Mouse (Mus musculus) bone marrow, adult 2 months (tissue): ENCODE measurements around the gene Jph2. TPM values are rescaled to one million over a fixed set of nuclear protein-coding genes. Genes with fewer than 3 reads are reported as not detected.

Source experiments
- H3K27ac ChIP-seq: fragments of 200-500 bp; 2 replicates; pipeline ENCODE4 v1.5.1; 2012; ENCODE audit warnings: low read depth, mild to moderate bottlenecking, control low read depth, inconsistent platforms, low read length; ENCODE audit not compliant: control insufficient read depth, poor library complexity, insufficient read depth
- H3K4me1 ChIP-seq: fragments of 200-500 bp; 2 replicates; pipeline ENCODE4 v1.6.1; 2011; ENCODE audit warnings: low read length; ENCODE audit not compliant: control insufficient read depth, insufficient read depth
- H3K4me3 ChIP-seq: fragments of 200-500 bp; replicated peaks from 2 replicates; pipeline ENCODE3; 2011; ENCODE audit warnings: mild to moderate bottlenecking, low read depth, low read length, control low read depth; ENCODE audit not compliant: control insufficient read depth
- CTCF ChIP-seq: fragments of 200-500 bp; IDR thresholded peaks from 2 replicates; pipeline ENCODE4 v1.5.1; 2011; ENCODE audit warnings: low read length, control low read depth; ENCODE audit not compliant: control insufficient read depth, insufficient read depth
- POLR2A ChIP-seq: fragments of 200-500 bp; IDR thresholded peaks from 2 replicates; pipeline ENCODE4 v1.6.1; 2011; ENCODE audit warnings: low read depth, mild to moderate bottlenecking, control low read depth, low read length, borderline replicate concordance; ENCODE audit not compliant: control insufficient read depth
- WGBS: fragments of 180-500 bp; shearing (Covaris S2); methylation state at CpG from one replicate; pipeline ENCODE4 v1.1.7; 2018; 5-methylcytosine and 5-hydroxymethylcytosine counted together
- polyA plus RNA-seq: library from polyadenylated mRNA; stranded (reverse); fragments of >200 nt; gene quantifications from 2 replicates; pipeline ENCODE4 v1.2.4, GENCODE M21; 2011; ENCODE audit warnings: low replicate concordance; ENCODE audit not compliant: missing spikeins, insufficient read depth, insufficient read length

The Jph2 gene
- polyA plus RNA-seq = 0.23 TPM in 1 of 2 replicates, not detected in the other

GRCm38 (mm10) chr2:163397905-163398304 is at the start of gene Jph2:
Jph2 (minus strand) TSS chr2:163397993.
- no peak for TF ChIP-seq CTCF
- TF ChIP-seq POLR2A = no peak
- 43% methylated on average over 10 of the region's 10 CpGs for WGBS
- H3K4me3 ChIP-seq = no peak within 1 kb of the TSS
- H3K4me1 ChIP-seq = no peaks in the 10 kb centered on the region
- H3K27ac ChIP-seq = no peak within 1 kb of the TSS

GRCm38 (mm10) chr2:163447375-163447774 is 49.6 kb upstream of the Jph2 start:
- 76% methylated on average over 12 of the region's 12 CpGs for WGBS
- TF ChIP-seq POLR2A (no peak), CTCF (no peak)
- Histone ChIP-seq H3K27ac (no peak overlapping the region), H3K4me3 (no peak overlapping the region), H3K4me1 (no peaks in the 10 kb centered on the region)

GRCm38 (mm10) chr2:163444017-163444416 is 46.2 kb upstream of the Jph2 start:
- Histone ChIP-seq H3K4me1 (no peaks in the 10 kb centered on the region), H3K4me3 (no peak overlapping the region), H3K27ac (no peak overlapping the region)
- WGBS = 57% methylated on average over 7 of the region's 7 CpGs
- no peak for TF ChIP-seq POLR2A

GRCm38 (mm10) chr2:163443543-163443942 is 45.8 kb upstream of the Jph2 start:
- Histone ChIP-seq H3K27ac (no peak overlapping the region), H3K4me1 (no peaks in the 10 kb centered on the region), H3K4me3 (no peak overlapping the region)
- TF ChIP-seq CTCF = no peak
- TF ChIP-seq POLR2A = no peak
- 53% methylated on average over 6 of the region's 6 CpGs for WGBS

- WGBS = 46% methylated on average over 1 of the region's 1 CpGs
- Histone ChIP-seq H3K4me1 (no peaks in the 10 kb centered on the region), H3K27ac (no peak overlapping the region), H3K4me3 (no peak overlapping the region)
- no peak for TF ChIP-seq POLR2A
- TF ChIP-seq CTCF = no peak
Measured at GRCm38 (mm10) chr2:163439488-163439887, 41.7 kb upstream of the Jph2 start.

GRCm38 (mm10) chr2:163438619-163439451 is 41.0 kb upstream of the Jph2 start:
- no peaks in the 10 kb centered on the region for H3K4me1 ChIP-seq
- H3K4me3 ChIP-seq = no peak overlapping the region
- TF ChIP-seq POLR2A = no peak
- TF ChIP-seq CTCF = no peak
- no peak overlapping the region for H3K27ac ChIP-seq
- WGBS = 4% methylated on average over 30 of the region's 30 CpGs

- TF ChIP-seq CTCF = no peak
- no peak for TF ChIP-seq POLR2A
- Histone ChIP-seq H3K4me1 (no peaks in the 10 kb centered on the region), H3K4me3 (no peak within 1 kb of the TSS), H3K27ac (no peak within 1 kb of the TSS)
- 4% methylated on average over 18 of the region's 18 CpGs for WGBS
Measured at GRCm38 (mm10) chr2:163438246-163438618, 40.4 kb upstream of the Jph2 start, which contains the start of gene Gdap1l1. Gdap1l1 (plus strand) TSS chr2:163438476.

- Histone ChIP-seq H3K4me1 (no peaks in the 10 kb centered on the region), H3K27ac (no peak overlapping the region), H3K4me3 (no peak overlapping the region)
- no peak for TF ChIP-seq POLR2A
- TF ChIP-seq CTCF = no peak
- WGBS = 39% methylated on average over 4 of the region's 4 CpGs
Measured at GRCm38 (mm10) chr2:163437800-163438199, 40.0 kb upstream of the Jph2 start.

GRCm38 (mm10) chr2:163433971-163434370 is 36.2 kb upstream of the Jph2 start:
- WGBS = 27% methylated on average over 4 of the region's 4 CpGs
- H3K4me1 ChIP-seq = no peaks in the 10 kb centered on the region
- H3K4me3 ChIP-seq = no peak overlapping the region
- H3K27ac ChIP-seq = no peak overlapping the region
- TF ChIP-seq CTCF (no peak), POLR2A (no peak)

- Histone ChIP-seq H3K4me3 (no peak overlapping the region), H3K27ac (no peak overlapping the region), H3K4me1 (no peaks in the 10 kb centered on the region)
- TF ChIP-seq CTCF (no peak), POLR2A (no peak)
- WGBS = 77% methylated on average over 9 of the region's 9 CpGs
Measured at GRCm38 (mm10) chr2:163431289-163431688, 33.5 kb upstream of the Jph2 start.
